Mouse (Mus musculus): ENCODE measurements around the gene Tmem151a. TPM values are rescaled to one million over a fixed set of nuclear protein-coding genes. Genes with fewer than 3 reads are reported as not detected.
A peak's percentile ranks its signal among the peaks of the same experiment; 100 is the strongest.

Tmem151a gene
- polyA plus RNA-seq, 1 experiment from 2014 or later: 20.3 TPM

DNA sequence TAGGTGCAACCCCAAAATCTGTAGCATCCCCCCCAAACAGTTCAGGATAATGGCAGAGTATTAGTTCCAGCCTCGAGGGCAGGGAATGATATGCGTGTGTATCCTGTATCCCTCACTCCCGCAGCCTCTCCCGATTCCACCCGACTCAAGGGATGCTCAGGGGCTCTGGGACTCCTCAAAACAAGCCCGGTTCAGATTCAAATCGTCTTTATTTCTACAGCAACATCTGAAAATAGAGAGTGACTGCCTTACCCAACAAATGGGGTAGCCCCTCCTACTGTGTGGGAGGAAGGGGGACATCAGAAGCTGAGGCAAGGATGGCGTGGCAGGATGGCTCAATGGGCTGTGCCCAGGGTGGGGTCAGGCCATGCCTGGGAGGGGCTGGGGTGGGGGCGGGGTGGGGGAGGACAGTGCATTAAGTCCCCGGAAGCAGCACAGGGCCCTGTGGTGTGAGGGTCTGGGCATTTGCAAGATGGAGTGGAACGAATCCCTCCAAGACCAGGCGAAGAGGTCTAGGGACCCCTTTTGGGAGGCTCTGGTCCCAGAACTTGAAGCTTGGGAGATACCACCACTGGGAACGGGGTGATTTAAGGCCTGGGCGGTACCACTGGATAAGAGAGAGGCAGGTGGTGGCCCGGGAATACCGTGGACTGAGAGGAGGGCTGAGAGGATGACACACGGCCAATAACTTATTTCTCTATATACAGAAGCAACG, 22.4 kb upstream of the Tmem151a start:
- 73% methylated on average over 18 of the region's 18 CpGs for WGBS
- no peaks in the 10 kb centered on the region for H3K9me3 ChIP-seq
- H3K9ac ChIP-seq: no peak overlapping the region
- peaks cover 65% of the 10 kb centered on the region for H3K36me3 ChIP-seq (replicated peaks)
- H3K4me3 ChIP-seq: no peak overlapping the region
- peaks cover 19% of the 10 kb centered on the region for H3K4me1 ChIP-seq
- H3K4me2 ChIP-seq: no peak overlapping the region
- ATAC-seq (replicated peaks): peak; percentile 18
- H3K27ac ChIP-seq: peak overlapping the region; percentile 97; the same call in 1 of the 2 replicates
- H3K27me3 ChIP-seq (replicated peaks): no peaks in the 10 kb centered on the region

GRCm38 (mm10) chr19:5106731-5107191, 21.4 kb upstream of the Tmem151a start, which contains the start of gene Rab1b:
Gene Rab1b (minus strand): TSS chr19:5107072.
- no peaks in the 10 kb centered on the region for H3K27me3 ChIP-seq (replicated peaks)
- no peaks in the 10 kb centered on the region for H3K9me3 ChIP-seq
- peaks cover 19% of the 10 kb centered on the region for H3K4me1 ChIP-seq
- peak within 1 kb of the TSS; percentile 64 for H3K4me3 ChIP-seq
- ATAC-seq (replicated peaks): peak; percentile 92
- H3K36me3 ChIP-seq (replicated peaks): peaks cover 57% of the 10 kb centered on the region
- H3K27ac ChIP-seq: peak within 1 kb of the TSS; percentile 97
- peak within 1 kb of the TSS; percentile 79 for H3K4me2 ChIP-seq
- H3K9ac ChIP-seq: peak within 1 kb of the TSS; percentile 90
- under 1% methylated on average over 46 of the region's 46 CpGs for WGBS

GRCm38 (mm10) chr19:5106074-5106473, 20.7 kb upstream of the Tmem151a start:
- WGBS: 22% methylated on average over 9 of the region's 9 CpGs
- Histone ChIP-seq H3K9ac (peak overlapping the region; percentile 90), H3K4me2 (peak overlapping the region; percentile 79), H3K4me1 (peaks cover 19% of the 10 kb centered on the region), H3K36me3 (replicated peaks) (peaks cover 51% of the 10 kb centered on the region), H3K27ac (peak overlapping the region; percentile 97), H3K9me3 (no peaks in the 10 kb centered on the region), H3K27me3 (replicated peaks) (no peaks in the 10 kb centered on the region), H3K4me3 (peak overlapping the region; percentile 64)
- 0 out of 2 replicates have a peak, but pooled peaks have one; percentile 0 for ATAC-seq (replicated peaks)

DNA sequence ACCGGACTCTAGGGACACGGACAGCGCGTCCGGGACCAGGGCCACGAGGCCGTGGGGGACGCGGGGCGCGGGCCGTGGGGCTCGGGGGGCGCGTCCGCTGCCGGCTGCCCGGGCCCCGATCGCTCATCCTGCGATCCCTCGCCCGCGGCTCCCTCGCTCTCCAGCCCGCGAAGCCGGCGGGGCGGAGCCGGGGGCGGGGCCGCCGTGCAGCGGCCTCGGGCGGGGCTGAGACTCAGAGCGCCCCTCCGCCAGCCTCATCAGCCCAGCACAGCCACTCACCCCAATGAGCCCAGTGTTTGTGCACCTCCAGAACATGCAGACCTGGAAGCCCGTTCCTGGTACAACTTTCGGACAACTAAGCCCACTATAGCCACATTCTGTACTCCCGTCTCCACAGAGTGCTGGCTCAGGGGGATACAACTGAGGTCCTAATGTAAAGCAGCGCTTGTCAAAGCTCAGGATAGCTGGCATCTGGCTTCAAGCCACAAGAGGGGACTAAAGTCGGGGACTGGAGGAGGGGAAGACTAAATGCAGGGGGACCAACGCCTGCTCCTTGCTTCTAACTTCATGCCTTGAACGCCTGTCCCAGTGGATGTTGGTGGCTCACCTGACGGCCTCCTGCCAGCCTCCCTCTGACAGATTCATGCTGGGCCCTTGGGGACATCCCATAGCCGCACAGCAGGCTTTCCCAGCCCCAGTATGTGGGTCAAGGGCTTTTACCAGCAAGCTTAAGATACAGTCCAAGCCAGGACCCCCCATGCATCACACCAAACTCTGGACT, 13.2 kb upstream of the Tmem151a start, which contains the start of gene Cnih2:
TSS of gene Cnih2 (minus strand) at position 159 of the 781 bp plus-strand sequence.
- peak; percentile 63 for ATAC-seq (replicated peaks)
- Histone ChIP-seq H3K4me3 (peak within 1 kb of the TSS; percentile 96), H3K9me3 (no peaks in the 10 kb centered on the region), H3K27ac (peak within 1 kb of the TSS; percentile 99), H3K27me3 (replicated peaks) (no peaks in the 10 kb centered on the region), H3K9ac (peak within 1 kb of the TSS; percentile 100), H3K4me1 (peaks cover 55% of the 10 kb centered on the region), H3K4me2 (peak within 1 kb of the TSS; percentile 93), H3K36me3 (replicated peaks) (peaks cover 19% of the 10 kb centered on the region; the same call in 1 of the 2 replicates)
- 2% methylated on average over 42 of the region's 48 CpGs for WGBS

- Histone ChIP-seq H3K4me1 (peaks cover 63% of the 10 kb centered on the region), H3K27me3 (replicated peaks) (no peaks in the 10 kb centered on the region)
Observed at GRCm38 (mm10) chr19:5097521-5098362, 12.4 kb upstream of the Tmem151a start.

DNA sequence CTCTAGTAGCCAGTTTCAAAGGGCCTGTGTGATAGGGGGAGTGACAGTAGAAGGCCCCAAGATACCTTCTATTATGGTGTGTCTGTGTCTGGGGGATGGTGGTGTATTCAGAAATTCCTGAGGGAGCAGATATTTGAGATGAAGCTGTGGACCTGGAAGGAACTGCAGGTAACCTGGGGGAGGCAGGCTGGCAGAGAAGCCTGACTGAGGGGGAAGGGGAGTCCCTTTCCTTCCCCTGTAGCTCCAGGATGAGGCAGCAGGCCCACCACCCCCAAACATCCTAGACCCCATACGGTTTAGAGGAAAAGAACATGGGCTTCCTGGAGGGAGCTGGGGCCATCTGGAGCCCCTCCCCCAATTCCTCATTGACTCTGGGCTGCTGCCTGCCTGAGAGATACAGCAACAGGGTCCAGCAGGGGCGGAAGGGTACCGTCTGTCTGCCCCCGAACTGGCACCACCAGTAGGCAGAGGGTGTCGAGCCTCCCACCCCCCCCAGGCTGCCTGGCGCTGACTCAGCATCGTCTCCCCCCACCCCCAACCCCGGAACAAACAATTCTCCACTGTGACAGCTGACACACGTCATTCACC, 10.7 kb upstream of the Tmem151a start:
- ATAC-seq (replicated peaks): no peak
- peak overlapping the region; percentile 99 for H3K27ac ChIP-seq
- H3K4me1 ChIP-seq: peaks cover 66% of the 10 kb centered on the region
- H3K27me3 ChIP-seq (replicated peaks): no peaks in the 10 kb centered on the region
- 11% methylated on average over 9 of the region's 9 CpGs for WGBS
- H3K36me3 ChIP-seq (replicated peaks): peaks cover 18% of the 10 kb centered on the region
- H3K4me2 ChIP-seq: peak overlapping the region; percentile 93
- H3K9ac ChIP-seq: peak overlapping the region; percentile 100
- no peaks in the 10 kb centered on the region for H3K9me3 ChIP-seq
- peak overlapping the region; percentile 96 for H3K4me3 ChIP-seq

More at GRCm38 (mm10) chr19:5097521-5098362, 12.4 kb upstream of the Tmem151a start:
- peak overlapping the region; percentile 96 for H3K4me3 ChIP-seq
- peak overlapping the region; percentile 100 for H3K9ac ChIP-seq
- peak; percentile 22 for ATAC-seq (replicated peaks)
- 2% methylated on average over 31 of the region's 31 CpGs for WGBS
- H3K4me2 ChIP-seq: peak overlapping the region; percentile 93
- no peaks in the 10 kb centered on the region for H3K9me3 ChIP-seq
- H3K36me3 ChIP-seq (replicated peaks): peaks cover 12% of the 10 kb centered on the region; the same call in 1 of the 2 replicates
- H3K27ac ChIP-seq: peak overlapping the region; percentile 99

- H3K9ac ChIP-seq: peak overlapping the region; percentile 100
- peaks cover 64% of the 10 kb centered on the region for H3K4me1 ChIP-seq
- H3K27ac ChIP-seq: peak overlapping the region; percentile 99
- H3K4me2 ChIP-seq: peak overlapping the region; percentile 93
- H3K4me3 ChIP-seq: peak overlapping the region; percentile 96
- peak; percentile 1; the same call in 1 of the 2 replicates for ATAC-seq (replicated peaks)
- no peaks in the 10 kb centered on the region for H3K27me3 ChIP-seq (replicated peaks)
- peaks cover 16% of the 10 kb centered on the region for H3K36me3 ChIP-seq (replicated peaks)
- 26% methylated on average over 11 of the region's 11 CpGs for WGBS
- no peaks in the 10 kb centered on the region for H3K9me3 ChIP-seq
Observed at GRCm38 (mm10) chr19:5094746-5095417, 9.6 kb upstream of the Tmem151a start.

DNA sequence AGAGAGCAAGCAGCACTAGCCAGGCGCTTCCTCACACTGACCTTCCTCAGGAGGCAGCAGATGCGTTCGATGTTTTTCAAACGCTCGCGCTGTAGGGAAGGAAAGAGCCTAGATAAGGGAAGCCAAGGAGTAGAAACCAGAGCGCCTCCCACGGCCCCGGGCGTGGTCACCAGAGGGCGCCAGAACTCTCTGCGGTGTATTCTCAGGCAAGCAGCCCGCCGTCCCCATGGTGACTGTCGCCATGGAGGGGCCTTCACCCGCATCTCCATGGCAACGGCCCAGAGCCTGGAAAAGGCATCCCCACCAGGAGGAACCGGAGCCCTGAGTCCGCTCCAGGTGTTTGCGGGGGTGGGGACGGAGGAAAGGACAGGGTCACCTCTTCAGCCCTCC, 8.9 kb upstream of the Tmem151a start:
- Histone ChIP-seq H3K4me2 (peak overlapping the region; percentile 93), H3K27ac (peak overlapping the region; percentile 99), H3K27me3 (replicated peaks) (no peaks in the 10 kb centered on the region), H3K9me3 (no peaks in the 10 kb centered on the region), H3K9ac (peak overlapping the region; percentile 100), H3K4me3 (peak overlapping the region; percentile 96), H3K36me3 (replicated peaks) (peaks cover 14% of the 10 kb centered on the region), H3K4me1 (peaks cover 63% of the 10 kb centered on the region)
- under 1% methylated on average over 21 of the region's 21 CpGs for WGBS
- ATAC-seq (replicated peaks): peak; percentile 68

DNA sequence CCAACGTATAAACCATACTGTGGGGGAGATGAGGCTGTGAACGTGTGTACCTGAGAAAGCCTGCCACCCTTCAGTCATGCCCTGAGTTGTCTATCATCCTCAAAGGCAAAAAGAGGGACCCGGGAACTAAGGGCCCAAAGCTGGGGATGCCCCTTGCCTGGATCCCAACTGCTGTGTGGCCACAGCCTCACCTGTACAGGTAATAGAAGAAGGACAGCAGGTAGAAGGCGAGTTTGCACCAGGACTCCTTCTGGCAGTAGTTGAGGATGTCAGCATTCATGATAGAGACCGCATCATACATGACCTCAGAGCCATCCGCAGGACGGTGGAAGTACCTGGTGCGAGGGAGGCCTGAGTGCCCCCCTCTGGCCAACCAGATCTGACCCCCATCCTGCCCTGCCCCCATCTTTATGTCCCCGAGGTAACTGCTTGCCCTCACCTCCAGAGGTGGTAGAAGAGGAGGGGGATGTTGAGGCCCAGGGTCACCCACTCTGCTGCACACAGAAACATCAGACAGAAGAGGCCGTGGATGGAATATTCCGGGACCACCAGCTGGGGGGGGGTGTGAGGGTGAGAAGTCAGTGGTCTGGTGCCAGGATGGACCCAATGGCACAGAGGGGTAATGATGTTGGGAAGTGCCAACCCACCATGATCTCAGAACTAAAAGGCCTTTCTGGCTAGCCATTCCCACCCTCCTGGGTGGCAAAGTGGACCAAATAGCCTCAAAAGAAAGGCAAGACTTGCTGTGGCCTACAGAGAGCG, 8.3 kb upstream of the Tmem151a start:
- Histone ChIP-seq H3K4me3 (peak overlapping the region; percentile 96), H3K4me1 (peaks cover 62% of the 10 kb centered on the region), H3K27ac (peak overlapping the region; percentile 99), H3K27me3 (replicated peaks) (no peaks in the 10 kb centered on the region), H3K36me3 (replicated peaks) (peaks cover 14% of the 10 kb centered on the region), H3K4me2 (peak overlapping the region; percentile 93), H3K9me3 (no peaks in the 10 kb centered on the region), H3K9ac (peak overlapping the region; percentile 30)
- no peak for ATAC-seq (replicated peaks)
- WGBS: 74% methylated on average over 12 of the region's 12 CpGs

GRCm38 (mm10) chr19:5092083-5092482, 6.8 kb upstream of the Tmem151a start:
- H3K9me3 ChIP-seq: no peaks in the 10 kb centered on the region
- H3K4me3 ChIP-seq: no peak overlapping the region
- H3K27ac ChIP-seq: 0 out of 2 replicates have a peak overlapping the region, but pooled peaks have one; percentile 26
- peaks cover 14% of the 10 kb centered on the region for H3K36me3 ChIP-seq (replicated peaks)
- WGBS: 87% methylated on average over 10 of the region's 10 CpGs
- no peak overlapping the region for H3K9ac ChIP-seq
- H3K4me2 ChIP-seq: no peak overlapping the region
- H3K27me3 ChIP-seq (replicated peaks): no peaks in the 10 kb centered on the region
- peaks cover 64% of the 10 kb centered on the region for H3K4me1 ChIP-seq
- no peak for ATAC-seq (replicated peaks)
